Comparison of ENCODE assay signal across 9 mouse cellular contexts in genomic region chr9:25027581-25027980, GRCm38 (mm10).
DNase-seq lines count a peak whose midpoint lies in the region; ATAC-seq and TF ChIP-seq lines count a peak whose summit lies in the region.
"Had no signal": no experiment of that assay in that cellular context is flagged by ENCODE, and none has a peak within 500 bp of the region (broad histone marks: within the 10 kb centered on the region; RNA-seq: fewer than 3 reads in every experiment).

No protein-coding gene starts in this region.

- H3K9ac ChIP-seq in intestine, postnatal 0 days (ENCODE audit: low read depth, low read length), result no peak overlapping the region
- H3K9ac ChIP-seq in limb, embryonic 11.5 days (ENCODE audit: low read length), result no peak overlapping the region
- H3K9ac ChIP-seq: lung, embryonic 15.5 days had no signal

- no peaks in the 10 kb centered on the region for H3K4me1 ChIP-seq in intestine, postnatal 0 days (replicated peaks; ENCODE audit: control insufficient read depth, insufficient read depth, low read length)
- H3K4me1 ChIP-seq in limb, embryonic 11.5 days (ENCODE audit: control insufficient read depth, insufficient read depth, low read length), result no peaks in the 10 kb centered on the region
- H3K4me1 ChIP-seq: lung, embryonic 15.5 days had no signal

- H3K36me3 ChIP-seq in intestine, postnatal 0 days (ENCODE audit: control insufficient read depth, insufficient read depth), result no peaks in the 10 kb centered on the region
- H3K36me3 ChIP-seq in limb, embryonic 11.5 days (ENCODE audit: control insufficient read depth, insufficient read depth, low read length), result no peaks in the 10 kb centered on the region
- H3K36me3 ChIP-seq: lung, embryonic 15.5 days had no signal

- no peak overlapping the region for H3K4me3 ChIP-seq in intestine, postnatal 0 days (ENCODE audit: low read depth, low read length)
- no peak overlapping the region for H3K4me3 ChIP-seq in limb, embryonic 11.5 days (ENCODE audit: low read depth, low read length)
- H3K4me3 ChIP-seq: lung, embryonic 15.5 days had no signal

- no peak for ATAC-seq in intestine, postnatal 0 days
- ATAC-seq in limb, embryonic 11.5 days (ENCODE audit: insufficient number of reproducible peaks, low FRiP score, low TSS enrichment, low read depth), result no peak

- peak; percentile 38 to 85 for DNase-seq in adrenal gland, adult (ENCODE audit: inconsistent age in 2 of 2, low spot score in 1 of 2)
- no peak for DNase-seq in adrenal gland, adult 8-10 months
- DNase-seq in ES-CJ7 (ENCODE audit: low read depth, low spot score), result peak; percentile 76
- DNase-seq in cerebellum, adult 8-10 months, result peak; percentile 28
- DNase-seq in gastrocnemius, postnatal 10 days, result peak; percentile 39
- DNase-seq in limb, embryonic 11.5 days (ENCODE audit: low spot score), result peak; percentile 84
- peak; percentile 33 for DNase-seq in retina, adult 2 months (ENCODE audit: low read depth, low spot score)

- no peaks in the 10 kb centered on the region for H3K27me3 ChIP-seq in intestine, postnatal 0 days (replicated peaks; ENCODE audit: control insufficient read depth, insufficient read depth, low read length)
- 0 out of 2 replicates have a peak, but pooled peaks cover 2% of the 10 kb centered on the region for H3K27me3 ChIP-seq in limb, embryonic 11.5 days (ENCODE audit: control insufficient read depth, insufficient read depth, low read length)
- H3K27me3 ChIP-seq: lung, embryonic 15.5 days had no signal

- no peak overlapping the region for H3K4me2 ChIP-seq in intestine, postnatal 0 days (replicated peaks; ENCODE audit: low read depth)
- H3K4me2 ChIP-seq in limb, embryonic 11.5 days (ENCODE audit: low read depth, severe bottlenecking), result no peak overlapping the region
- H3K4me2 ChIP-seq: lung, embryonic 15.5 days had no signal

- TF ChIP-seq CTCF in intestine, postnatal 0 days (IDR thresholded peaks at IDR 0.05; ENCODE audit: low read depth), result peak; percentile 94

- 5% methylated on average over 8 of the region's 8 CpGs for WGBS in intestine, postnatal 0 days
- WGBS in limb, embryonic 11.5 days, result 10% methylated on average over 8 of the region's 8 CpGs

- H3K9me3 ChIP-seq in intestine, postnatal 0 days (ENCODE audit: control insufficient read depth), result no peaks in the 10 kb centered on the region
- no peaks in the 10 kb centered on the region for H3K9me3 ChIP-seq in limb, embryonic 11.5 days (ENCODE audit: control insufficient read depth, low read length)
- H3K9me3 ChIP-seq: lung, embryonic 15.5 days had no signal

- H3K27ac ChIP-seq in intestine, postnatal 0 days (ENCODE audit: low read depth, low read length), result no peak overlapping the region
- H3K27ac ChIP-seq in limb, embryonic 11.5 days (replicated peaks; ENCODE audit: low read depth, low read length), result no peak overlapping the region
- H3K27ac ChIP-seq: lung, embryonic 15.5 days had no signal
